Mouse (Mus musculus): ENCODE results near the gene Lipc. TPM values are rescaled to one million over a fixed set of nuclear protein-coding genes. Genes with fewer than 3 reads are reported as not detected.

The Lipc gene
- total and polyA plus RNA-seq, 2 experiments from 2014 or later: 0.29 to 0.81 TPM

- Histone ChIP-seq H3K27me3 (ENCODE audit: insufficient read depth, low read length) (no peaks in the 10 kb centered on the region), H3K36me3 (ENCODE audit: insufficient read depth) (no peaks in the 10 kb centered on the region), H3K4me3 (ENCODE audit: low read depth, low read length) (no peak overlapping the region), H3K9ac (no peak overlapping the region), H3K27ac (ENCODE audit: low read depth, low read length) (no peak overlapping the region), H3K9me3 (ENCODE audit: low read length) (no peaks in the 10 kb centered on the region), H3K4me2 (ENCODE audit: low read depth) (no peak overlapping the region), H3K4me1 (ENCODE audit: insufficient read depth) (no peaks in the 10 kb centered on the region)
- ATAC-seq (no peak), DNase-seq (no peak)
- TF ChIP-seq CTCF (IDR thresholded peaks at IDR 0.05; ENCODE audit: low read depth): no peak
- 84% methylated on average over 6 of the region's 6 CpGs for WGBS
Observed at GRCm38 (mm10) chr9:70910351-70910750, 41.7 kb downstream of the Lipc start.

- Histone ChIP-seq H3K4me3 (ENCODE audit: low read depth, low read length) (no peak overlapping the region), H3K27ac (ENCODE audit: low read depth, low read length) (no peak overlapping the region), H3K36me3 (ENCODE audit: insufficient read depth) (no peaks in the 10 kb centered on the region), H3K4me1 (ENCODE audit: insufficient read depth) (no peaks in the 10 kb centered on the region), H3K9ac (no peak overlapping the region), H3K9me3 (ENCODE audit: low read length) (no peaks in the 10 kb centered on the region), H3K4me2 (ENCODE audit: low read depth) (no peak overlapping the region), H3K27me3 (ENCODE audit: insufficient read depth, low read length) (no peaks in the 10 kb centered on the region)
- DNase-seq (no peak), ATAC-seq (no peak)
- 80% methylated on average over 11 of the region's 11 CpGs for WGBS
- no peak for TF ChIP-seq CTCF (IDR thresholded peaks at IDR 0.05; ENCODE audit: low read depth)
Observed at GRCm38 (mm10) chr9:70902821-70903730, 49.0 kb downstream of the Lipc start.

- Histone ChIP-seq H3K4me2 (ENCODE audit: low read depth) (no peak overlapping the region), H3K4me3 (ENCODE audit: low read depth, low read length) (no peak overlapping the region), H3K27ac (ENCODE audit: low read depth, low read length) (no peak overlapping the region), H3K9ac (no peak overlapping the region), H3K27me3 (ENCODE audit: insufficient read depth, low read length) (no peaks in the 10 kb centered on the region), H3K36me3 (ENCODE audit: insufficient read depth) (no peaks in the 10 kb centered on the region), H3K9me3 (ENCODE audit: low read length) (no peaks in the 10 kb centered on the region), H3K4me1 (ENCODE audit: insufficient read depth) (no peaks in the 10 kb centered on the region)
- no peak for TF ChIP-seq CTCF (IDR thresholded peaks at IDR 0.05; ENCODE audit: low read depth)
- WGBS: 95% methylated on average over 1 of the region's 1 CpGs
- DNase-seq (no peak), ATAC-seq (no peak)
Observed at GRCm38 (mm10) chr9:70894201-70894600, 57.8 kb downstream of the Lipc start.

DNA sequence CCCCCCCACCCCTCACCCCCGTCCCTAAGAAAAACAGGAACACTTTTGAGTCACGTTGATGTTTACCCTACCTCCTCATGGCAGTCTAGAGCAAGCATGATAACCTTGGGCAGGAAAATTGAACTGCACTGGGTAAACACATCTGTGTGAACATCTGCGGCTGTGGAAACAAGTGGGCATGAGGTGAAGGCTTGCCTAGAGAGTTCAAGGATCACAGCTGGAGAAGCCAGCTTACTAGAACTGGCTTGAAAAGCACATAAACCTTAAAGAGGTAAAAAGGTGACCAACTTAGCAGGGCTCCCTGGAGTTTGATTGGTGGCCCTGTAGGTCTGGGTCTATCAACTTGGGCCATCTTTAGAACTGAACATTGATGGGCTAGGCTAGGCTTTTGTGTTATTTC, 58.5 kb downstream of the Lipc start:
- no peak for DNase-seq
- no peak for ATAC-seq
- Histone ChIP-seq H3K27ac (ENCODE audit: low read depth, low read length) (no peak overlapping the region), H3K4me2 (ENCODE audit: low read depth) (no peak overlapping the region), H3K9ac (no peak overlapping the region), H3K4me3 (ENCODE audit: low read depth, low read length) (no peak overlapping the region), H3K4me1 (ENCODE audit: insufficient read depth) (no peaks in the 10 kb centered on the region), H3K9me3 (ENCODE audit: low read length) (no peaks in the 10 kb centered on the region), H3K36me3 (ENCODE audit: insufficient read depth) (no peaks in the 10 kb centered on the region), H3K27me3 (ENCODE audit: insufficient read depth, low read length) (no peaks in the 10 kb centered on the region)
- 80% methylated on average over 3 of the region's 3 CpGs for WGBS
- no peak for TF ChIP-seq CTCF (IDR thresholded peaks at IDR 0.05; ENCODE audit: low read depth)

- no peak overlapping the region for H3K4me2 ChIP-seq (ENCODE audit: low read depth)
- H3K27ac ChIP-seq (ENCODE audit: low read depth, low read length): no peak overlapping the region
- H3K4me3 ChIP-seq (ENCODE audit: low read depth, low read length): no peak overlapping the region
- no peak for TF ChIP-seq CTCF (IDR thresholded peaks at IDR 0.05; ENCODE audit: low read depth)
- H3K9me3 ChIP-seq (ENCODE audit: low read length): no peaks in the 10 kb centered on the region
- DNase-seq (no peak), ATAC-seq (no peak)
- 88% methylated on average over 5 of the region's 5 CpGs for WGBS
- H3K4me1 ChIP-seq (ENCODE audit: insufficient read depth): no peaks in the 10 kb centered on the region
- no peaks in the 10 kb centered on the region for H3K36me3 ChIP-seq (ENCODE audit: insufficient read depth)
- H3K27me3 ChIP-seq (ENCODE audit: insufficient read depth, low read length): no peaks in the 10 kb centered on the region
- no peak overlapping the region for H3K9ac ChIP-seq
Observed at GRCm38 (mm10) chr9:70892627-70893026, 59.4 kb downstream of the Lipc start.

DNA sequence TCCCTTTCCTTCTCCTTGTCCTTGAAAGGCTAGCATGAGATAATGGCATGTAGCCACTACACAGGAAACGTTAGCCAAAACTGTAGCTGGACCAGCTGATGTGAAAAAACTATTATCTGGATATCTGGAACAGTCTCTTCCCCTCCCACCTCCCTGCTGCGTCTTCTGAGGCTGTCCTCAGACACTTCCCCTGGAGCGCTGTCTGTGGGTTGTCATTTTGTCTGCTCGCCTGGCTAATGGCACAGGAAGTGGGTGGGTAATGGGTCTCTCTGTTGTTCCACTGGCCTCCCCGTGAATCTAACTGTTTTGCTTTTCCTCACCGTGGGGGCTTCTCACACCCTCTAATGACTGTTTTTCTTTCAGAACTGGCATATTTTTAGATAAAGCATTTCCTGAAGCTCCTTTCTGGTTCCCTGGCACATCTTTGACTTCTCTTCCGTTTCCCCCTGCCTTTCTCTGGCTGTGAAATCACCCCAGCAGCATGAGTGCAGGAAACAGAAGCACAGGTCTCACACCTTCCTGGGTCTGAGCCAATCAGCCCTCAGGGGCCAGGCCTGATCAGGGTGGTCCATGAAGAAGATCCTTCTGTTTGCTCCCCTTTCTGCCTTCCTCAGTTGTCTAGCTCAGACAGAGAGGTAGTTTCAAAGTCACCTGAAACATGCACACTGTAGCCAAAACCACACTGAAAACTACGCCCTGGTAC, 60.4 kb downstream of the Lipc start:
- Histone ChIP-seq H3K4me3 (ENCODE audit: low read depth, low read length) (no peak overlapping the region), H3K27ac (ENCODE audit: low read depth, low read length) (no peak overlapping the region), H3K9ac (no peak overlapping the region), H3K36me3 (ENCODE audit: insufficient read depth) (no peaks in the 10 kb centered on the region), H3K4me2 (ENCODE audit: low read depth) (no peak overlapping the region), H3K27me3 (ENCODE audit: insufficient read depth, low read length) (no peaks in the 10 kb centered on the region), H3K9me3 (ENCODE audit: low read length) (no peaks in the 10 kb centered on the region), H3K4me1 (ENCODE audit: insufficient read depth) (no peaks in the 10 kb centered on the region)
- DNase-seq (no peak), ATAC-seq (no peak)
- WGBS: 64% methylated on average over 8 of the region's 8 CpGs
- no peak for TF ChIP-seq CTCF (IDR thresholded peaks at IDR 0.05; ENCODE audit: low read depth)

DNA sequence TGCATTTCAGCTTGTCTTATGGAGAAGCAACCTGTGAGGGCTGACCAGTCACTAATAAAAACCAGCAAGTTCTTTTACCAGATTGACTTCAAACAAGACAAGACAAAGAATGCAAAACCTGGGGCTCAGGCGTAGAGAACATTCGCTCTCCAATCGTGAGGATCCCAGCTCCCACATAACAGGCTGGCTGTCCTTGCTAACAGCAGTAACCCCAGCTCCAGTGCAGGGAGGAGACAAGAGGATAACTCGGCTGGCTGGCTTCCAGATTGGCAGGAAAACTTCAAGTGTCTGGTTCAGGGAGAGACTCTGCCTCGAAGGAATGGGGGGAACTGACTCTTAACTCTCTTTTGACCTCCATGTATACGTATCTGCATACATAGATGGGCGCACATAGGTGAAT, 61.3 kb downstream of the Lipc start:
- H3K4me2 ChIP-seq (ENCODE audit: low read depth): no peak overlapping the region
- H3K9ac ChIP-seq: no peak overlapping the region
- ATAC-seq: no peak
- 86% methylated on average over 7 of the region's 7 CpGs for WGBS
- H3K4me1 ChIP-seq (ENCODE audit: insufficient read depth): no peaks in the 10 kb centered on the region
- no peak for TF ChIP-seq CTCF (IDR thresholded peaks at IDR 0.05; ENCODE audit: low read depth)
- H3K27ac ChIP-seq (ENCODE audit: low read depth, low read length): no peak overlapping the region
- no peaks in the 10 kb centered on the region for H3K36me3 ChIP-seq (ENCODE audit: insufficient read depth)
- H3K4me3 ChIP-seq (ENCODE audit: low read depth, low read length): no peak overlapping the region
- no peaks in the 10 kb centered on the region for H3K9me3 ChIP-seq (ENCODE audit: low read length)
- H3K27me3 ChIP-seq (ENCODE audit: insufficient read depth, low read length): no peaks in the 10 kb centered on the region
- no peak for DNase-seq

Measured in forebrain, postnatal 0 days (tissue).